Mouse (Mus musculus): ENCODE results near the gene Mafg.
A peak's percentile ranks its signal among the peaks of the same experiment; 100 is the strongest.

The Mafg gene

DNA sequence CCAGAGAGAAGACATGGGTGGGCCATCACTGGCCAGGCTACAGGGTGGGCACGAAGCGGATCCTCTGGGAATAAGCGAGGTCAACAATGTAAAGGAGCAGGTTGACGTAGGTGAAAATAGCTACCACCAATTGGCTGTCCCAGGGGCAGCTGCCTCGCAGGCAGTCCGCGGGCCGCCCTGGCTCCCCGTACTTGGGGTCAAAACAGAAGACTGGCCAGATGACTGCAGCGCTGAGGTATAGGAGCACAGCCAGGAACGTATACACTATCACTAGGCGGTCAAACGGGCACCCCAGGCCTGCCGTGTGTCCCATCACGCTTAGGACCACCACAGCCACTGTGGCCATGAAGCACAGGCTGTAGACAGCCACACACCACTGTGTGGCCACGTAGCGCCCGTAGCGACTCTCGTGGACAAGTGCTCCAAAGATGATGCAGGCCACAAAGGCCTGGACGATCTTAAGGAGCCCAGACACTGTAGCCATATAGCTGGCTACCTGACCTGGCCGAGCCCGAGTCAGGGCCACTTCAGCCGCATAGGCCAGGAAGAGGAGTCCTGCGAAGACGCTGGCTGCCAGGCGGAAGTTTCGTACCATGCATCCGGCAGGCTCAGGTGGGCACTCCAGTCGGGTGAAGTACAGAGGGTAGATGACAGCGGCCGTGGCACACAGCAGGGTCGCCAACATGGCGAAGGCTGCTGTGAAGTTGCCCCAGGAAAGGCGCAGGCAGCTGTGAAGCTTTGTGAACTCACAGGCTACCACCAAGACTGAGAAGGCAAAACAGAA is 13.8 kb upstream of the Mafg start:
- no peak for DNase-seq (ENCODE audit: low spot score in 2 of 2)

DNA sequence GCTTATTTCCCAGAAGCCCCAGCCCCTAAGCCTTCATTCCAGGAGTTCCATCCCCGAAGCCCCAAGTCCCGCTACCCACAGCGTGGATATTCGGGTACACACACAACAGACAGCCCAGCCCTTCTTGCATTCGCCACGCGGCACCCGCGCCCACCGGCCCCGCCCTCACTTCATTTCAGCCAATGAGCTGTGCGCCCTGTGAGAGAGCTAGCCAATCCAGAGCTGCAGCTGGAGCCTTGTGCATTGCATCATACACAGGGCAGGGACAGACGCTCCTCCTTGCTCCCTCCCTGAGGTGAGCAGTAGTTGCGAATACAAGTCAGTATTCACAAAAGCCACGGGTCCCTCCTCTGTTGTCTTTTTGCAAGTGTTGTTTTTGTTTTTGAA is 10.2 kb upstream of the Mafg start, which contains the start of gene Pycr1:
TSS of gene Pycr1 (minus strand) at position 169 of the 387 bp plus-strand sequence.
- DNase-seq (ENCODE audit: low spot score in 2 of 2), result peak; percentile 90

DNA sequence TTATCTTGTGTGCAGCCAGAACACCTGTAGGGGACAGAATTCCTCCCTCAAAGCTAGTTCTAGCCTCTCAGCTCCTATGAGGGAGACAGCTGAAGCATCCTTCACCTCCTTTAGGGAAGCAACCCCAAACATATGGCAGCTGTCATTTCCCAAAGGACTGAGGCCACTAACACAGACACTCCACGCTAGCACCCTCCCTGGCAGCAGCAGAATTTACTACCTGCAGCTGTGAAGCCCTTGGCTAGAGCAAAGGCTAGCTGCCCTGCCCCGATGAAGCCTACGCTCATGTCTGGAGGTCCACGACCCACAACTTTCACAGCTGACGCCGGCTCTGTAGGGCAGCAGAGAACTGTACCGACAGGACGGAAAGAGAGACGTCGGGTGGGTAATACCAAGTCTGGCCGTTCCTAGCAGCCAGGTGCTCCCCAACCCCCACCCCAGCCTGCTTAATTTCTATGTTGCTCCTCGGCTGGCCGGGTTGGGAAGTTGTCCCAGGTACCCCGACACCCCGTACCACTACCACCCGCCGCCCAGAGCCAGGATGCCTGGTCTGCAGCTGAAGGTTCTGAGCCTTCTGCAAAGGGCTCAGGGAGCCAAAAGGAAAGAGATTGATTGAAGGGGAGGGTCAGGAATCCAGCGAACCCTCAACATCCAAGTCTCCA is 9.7 kb upstream of the Mafg start:
- no peak for DNase-seq (ENCODE audit: low spot score in 2 of 2)

DNA sequence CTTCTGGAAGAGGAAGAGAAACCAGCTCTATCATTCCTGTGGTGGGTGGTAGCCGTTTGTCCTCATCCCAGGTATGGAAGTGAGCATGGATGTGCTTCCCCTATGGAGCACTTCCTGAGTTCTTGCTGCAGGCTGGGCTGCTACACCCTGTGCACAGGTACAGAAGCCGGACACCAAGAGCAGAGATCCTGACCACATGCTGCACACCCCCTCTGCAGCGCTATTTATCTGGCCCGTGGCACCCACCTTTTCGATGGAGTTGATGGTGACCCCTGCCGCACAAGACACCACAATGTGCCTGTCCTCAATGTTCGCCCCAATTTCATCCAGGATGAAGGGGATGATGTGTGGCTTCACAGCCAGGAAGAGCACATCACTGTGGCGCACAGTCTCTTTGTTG is 8.5 kb upstream of the Mafg start:
- DNase-seq (ENCODE audit: low spot score in 2 of 2), result no peak

DNA sequence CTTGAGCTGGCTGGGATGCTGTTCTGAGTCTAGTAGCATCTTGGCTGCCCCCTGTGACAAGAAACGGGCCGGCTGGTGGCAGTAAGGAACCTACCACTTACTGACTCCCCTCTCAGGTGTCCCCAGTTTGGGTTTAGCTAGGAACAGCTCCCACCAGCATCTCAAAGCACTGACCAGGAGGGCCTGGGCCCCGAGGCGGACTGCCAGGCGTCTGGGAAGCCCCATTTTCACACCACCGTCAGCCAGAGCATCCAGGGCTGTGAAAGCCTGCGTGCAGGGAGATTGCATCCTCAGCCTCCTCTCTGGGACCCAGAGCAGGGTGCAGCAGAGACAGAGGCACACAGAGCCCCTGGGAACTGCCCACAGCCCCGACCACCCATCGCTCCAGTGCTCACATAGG is 7.9 kb upstream of the Mafg start:
- no peak for DNase-seq (ENCODE audit: low spot score in 2 of 2)

DNA sequence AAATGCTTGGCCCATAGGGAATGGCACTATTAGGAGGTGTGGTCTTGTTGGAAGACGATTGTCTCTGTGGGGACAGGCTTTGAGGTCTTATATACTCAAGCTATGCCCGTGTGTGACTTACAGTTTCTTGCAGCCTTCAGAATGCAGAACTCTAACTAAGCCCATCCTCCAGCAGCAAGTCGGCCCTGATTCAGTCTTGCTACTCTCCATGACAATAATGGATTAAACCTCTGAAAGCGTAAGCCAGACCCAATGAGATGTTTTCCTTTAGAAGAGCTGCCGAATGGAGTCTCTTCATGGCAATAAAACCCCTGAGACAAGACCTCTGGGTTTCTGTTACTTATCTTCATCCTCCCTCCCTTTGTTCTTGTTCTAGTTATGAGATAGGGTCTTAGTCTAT is 1.4 kb upstream of the Mafg start:
- no peak for DNase-seq (ENCODE audit: low spot score in 2 of 2)

DNA sequence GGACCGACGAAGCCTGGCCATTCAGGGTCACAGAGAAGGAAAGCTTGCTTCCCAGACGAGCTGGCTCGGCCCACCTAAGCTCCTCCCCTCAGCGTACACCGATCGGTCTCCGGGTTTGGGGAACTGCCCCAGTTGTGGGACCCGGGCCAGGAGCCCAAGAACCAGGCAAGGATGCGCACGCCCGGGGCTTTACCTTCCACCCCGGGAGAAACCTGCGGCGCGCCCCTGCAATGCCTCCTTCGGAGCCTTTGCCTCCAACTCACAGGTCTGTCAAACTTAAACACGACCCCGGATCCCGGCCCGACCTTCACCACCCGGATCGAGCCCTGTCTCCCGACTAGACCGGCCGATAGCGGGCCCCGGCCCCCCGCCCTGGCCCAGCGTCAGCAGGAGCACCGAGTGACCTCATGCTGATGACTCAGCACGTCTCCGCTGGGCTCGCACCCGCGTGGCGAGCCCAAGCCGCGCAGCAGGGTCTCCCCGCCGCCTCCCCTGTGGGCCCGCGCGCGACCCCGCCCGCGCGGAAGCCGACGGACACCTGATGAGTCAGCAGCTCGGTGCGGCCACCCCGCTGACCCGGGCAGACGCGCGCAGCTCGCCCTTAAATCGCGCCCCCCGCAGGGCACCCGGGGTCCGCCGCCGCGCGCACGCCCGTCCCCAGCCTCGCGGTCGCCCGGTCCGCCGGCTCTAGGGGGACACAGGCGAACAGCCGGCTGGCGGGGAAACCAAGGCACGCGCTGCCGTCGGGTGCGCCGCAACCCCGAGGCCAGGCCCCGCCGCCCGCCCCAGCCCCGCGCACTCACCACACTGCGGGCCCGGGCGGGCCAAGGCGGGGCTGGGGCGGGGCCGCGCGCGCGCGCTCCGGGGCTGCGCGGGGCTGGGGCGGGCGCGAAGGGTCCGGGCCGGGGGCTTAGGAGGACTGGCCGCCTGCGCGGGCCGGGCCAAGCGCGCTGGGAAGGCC is 561 bp downstream of the Mafg start:
- peak; percentile 63 to 72 for DNase-seq (ENCODE audit: low spot score in 2 of 2)

DNA sequence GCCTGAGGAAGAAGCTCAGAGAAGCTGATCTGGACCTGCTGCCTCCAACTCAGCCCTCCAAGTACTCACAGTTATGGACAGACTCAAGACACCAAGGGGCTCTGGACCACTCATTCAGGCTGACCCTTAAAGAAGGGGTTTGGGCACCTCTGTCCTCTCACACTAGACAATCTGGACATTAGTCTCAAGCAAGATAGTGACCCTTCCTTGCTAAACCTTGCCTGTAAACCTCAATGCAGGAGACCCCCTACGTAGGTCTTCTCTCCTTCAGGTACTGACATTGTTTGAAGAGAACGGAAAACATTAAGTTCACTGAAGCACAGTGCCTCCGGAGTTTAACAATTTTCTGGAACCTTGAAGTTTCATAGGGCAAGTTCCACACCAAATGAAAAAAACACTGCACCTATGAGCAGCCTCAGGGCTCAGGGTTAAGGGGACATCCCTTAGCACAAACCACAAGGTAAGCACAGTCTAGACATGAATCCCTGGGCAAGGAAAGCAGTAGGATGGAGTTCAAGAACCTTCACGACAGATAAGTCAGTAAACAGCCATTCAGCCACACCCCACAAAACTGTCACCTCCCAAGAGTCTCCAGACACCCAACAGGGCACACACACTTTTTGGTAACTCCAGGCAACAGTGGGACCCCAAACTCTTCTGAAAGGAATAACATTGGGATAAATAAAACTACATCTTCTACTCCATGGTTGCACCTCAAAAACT is 1.5 kb downstream of the Mafg start:
- DNase-seq (ENCODE audit: low spot score in 2 of 2), result no peak

DNA sequence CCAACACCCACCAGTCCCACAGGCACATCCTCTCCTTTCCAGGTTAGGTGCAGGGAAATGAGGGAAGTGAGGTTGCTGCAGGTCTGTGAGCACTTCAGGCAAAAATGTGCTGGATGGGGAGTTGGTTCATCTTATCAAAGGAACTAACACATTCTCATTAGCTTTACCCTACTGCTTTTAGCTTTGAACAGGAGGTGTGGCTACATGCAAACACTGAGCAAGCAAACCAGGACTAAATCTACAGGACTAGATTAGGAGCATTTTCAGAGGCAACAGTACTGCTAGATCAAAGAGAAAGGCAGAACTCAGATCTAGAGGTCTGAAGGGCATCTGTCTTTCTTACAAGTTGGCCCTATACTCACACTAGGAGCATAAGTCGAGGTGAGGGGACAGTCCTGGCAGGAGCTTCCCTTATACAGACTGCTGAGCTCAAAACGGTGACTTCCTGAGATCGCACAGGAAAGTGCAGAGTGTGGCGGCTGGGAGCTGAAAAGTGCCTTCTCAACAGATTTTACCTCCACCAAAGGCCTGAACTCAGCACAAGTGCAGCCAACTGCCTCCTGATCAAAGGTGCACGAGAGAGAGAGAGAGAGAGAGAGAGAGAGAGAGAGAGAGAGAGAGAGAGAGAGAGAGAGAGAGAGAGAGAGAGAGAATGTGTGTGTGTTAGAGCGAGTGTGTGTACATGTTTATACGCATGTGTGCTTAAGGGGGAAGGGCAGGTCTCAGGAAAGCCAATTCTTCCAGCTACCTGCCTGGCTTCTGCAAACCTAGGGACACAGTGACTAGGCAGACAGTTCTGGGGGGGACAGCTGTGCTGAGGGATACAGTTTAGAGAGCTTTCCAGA is 2.3 kb downstream of the Mafg start:
- DNase-seq (ENCODE audit: low spot score in 2 of 2), result no peak

DNA sequence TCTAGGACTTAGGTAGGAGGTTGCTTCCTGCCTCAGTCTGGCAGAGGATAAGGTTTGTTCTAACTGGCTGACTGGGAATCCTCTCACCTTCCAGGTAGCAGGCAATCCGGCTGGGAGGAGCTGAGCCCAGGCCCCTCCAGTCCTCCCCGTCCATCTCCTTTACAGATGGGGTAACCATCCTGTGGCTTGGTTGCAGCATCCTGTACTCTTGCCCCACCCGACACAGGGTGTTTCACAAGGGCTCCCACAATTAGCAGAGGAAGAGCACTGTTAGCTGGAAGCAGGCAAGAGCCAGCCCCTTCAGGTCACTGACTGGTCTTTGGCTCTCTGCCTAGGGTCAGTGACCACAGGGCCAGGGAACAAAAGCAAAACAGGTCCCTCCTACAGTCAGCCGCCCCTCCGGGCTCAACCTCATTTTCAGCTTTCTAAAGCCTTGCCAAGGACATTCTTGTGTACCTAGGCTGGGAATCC is 3.0 kb downstream of the Mafg start:
- no peak for DNase-seq (ENCODE audit: low spot score in 2 of 2)

DNA sequence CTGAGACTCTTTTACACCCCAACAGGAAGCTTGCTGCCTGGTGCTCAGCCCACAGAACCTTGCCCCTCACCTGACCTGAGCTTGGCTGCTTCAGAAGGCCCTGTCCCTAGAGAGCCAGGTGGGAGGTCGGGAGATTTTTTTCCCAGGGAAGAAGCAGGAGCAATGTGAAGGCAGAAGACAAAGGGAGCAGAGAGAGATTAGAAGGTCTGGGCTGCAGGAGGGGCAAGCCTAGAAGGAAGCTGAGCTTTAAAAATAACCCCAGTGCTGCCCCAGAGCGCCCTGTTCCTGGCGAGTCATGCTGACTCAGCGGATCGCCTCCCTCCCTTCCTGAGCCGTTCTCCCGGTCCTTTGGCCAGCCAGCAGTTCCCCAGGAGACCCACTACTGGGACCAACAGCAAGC is 3.5 kb downstream of the Mafg start:
- DNase-seq (ENCODE audit: low spot score in 2 of 2), result peak in 1 of 2 experiments; percentile 46

DNA sequence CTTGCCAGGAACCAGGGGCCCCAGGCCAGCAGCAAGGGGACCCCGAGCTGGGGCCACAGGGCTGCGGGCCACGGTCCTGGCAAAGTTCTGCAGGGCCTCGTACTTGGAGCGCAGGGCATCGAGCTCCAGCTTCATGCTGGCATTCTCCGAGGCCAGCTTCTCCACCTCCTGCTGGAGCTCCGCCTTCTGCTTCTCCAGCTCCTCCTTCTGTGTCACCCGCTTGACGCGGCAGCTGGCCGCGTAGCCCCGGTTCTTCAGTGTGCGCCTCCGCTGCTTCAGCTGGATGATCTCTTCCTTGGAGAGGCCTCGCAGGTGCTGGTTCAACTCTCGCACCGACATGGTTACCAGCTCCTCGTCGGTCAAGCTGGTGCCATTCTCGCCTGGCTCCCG is 4.1 kb downstream of the Mafg start:
- no peak for DNase-seq (ENCODE audit: low spot score in 2 of 2)

DNA sequence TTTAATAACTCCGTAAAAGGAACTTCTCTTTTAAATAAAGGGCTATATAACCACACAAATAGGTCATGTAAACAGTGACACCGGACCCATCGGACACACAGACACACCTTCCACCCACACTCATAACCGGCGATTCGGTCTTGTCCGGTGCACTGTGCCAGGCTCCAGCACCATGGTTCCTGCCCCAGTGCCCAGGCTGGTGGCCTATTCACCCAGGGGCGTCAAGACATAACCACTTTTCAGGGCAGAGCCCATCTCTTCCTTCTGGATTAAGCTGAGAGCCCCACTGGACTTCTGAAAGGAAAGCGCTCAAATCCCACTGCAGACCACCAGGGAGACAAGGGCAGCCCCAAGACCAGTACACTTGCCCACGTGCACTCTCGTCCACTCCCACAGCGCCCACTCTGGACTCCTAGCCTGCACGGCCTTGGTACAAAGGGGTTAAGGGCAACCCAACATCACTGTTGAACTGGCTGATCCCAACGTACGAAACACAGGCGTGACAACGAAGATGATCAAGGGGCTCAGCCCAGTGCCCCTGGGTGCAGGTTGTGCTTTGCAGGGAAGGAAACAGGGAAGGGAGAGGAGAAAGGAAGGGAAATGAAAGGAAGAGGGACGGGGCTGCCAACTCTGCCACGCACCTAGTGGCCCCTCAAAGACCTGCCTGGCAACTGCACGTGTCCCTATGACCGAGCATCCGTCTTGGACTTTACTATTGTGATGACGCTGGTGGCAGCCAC is 4.6 kb downstream of the Mafg start:
- DNase-seq (ENCODE audit: low spot score in 2 of 2), result no peak

DNA sequence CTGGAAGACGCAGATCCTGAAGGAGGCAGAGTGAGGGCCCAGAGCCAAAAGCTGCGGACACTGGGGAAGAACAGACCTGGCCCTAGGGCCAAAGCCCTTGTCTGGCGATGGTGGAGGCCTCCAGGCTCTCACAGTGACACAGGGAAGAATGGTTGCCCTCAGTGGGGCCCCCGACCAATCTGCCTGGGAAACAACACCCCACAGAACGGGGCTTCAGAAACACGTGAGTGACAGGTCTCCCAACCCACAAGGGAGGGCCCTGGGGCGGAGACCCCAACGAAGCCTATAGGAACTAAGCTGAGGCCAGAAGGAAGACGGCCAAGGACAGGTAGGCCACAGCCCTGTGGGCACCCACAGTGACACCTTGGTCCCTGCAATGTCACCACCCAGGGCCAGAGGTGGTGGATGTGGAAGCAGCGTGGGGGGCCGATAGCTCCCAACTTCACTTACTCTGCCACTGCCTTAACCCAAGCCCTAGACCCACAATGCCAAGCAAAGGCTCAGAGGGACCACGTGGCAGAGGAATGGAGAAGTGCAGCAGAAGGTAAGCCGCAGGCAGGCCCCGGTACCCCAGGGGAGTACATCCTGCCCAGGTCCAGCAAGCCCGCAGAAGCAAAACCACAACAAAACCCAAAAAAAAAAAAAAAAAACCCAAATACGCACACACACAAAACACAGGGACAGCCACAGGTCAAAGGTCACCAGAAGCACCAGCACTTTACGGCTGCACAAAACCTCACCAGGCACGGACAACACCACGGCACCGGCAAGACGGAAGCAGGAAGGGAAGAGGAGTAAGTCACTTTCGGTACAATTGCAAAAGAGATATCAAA is 5.7 kb downstream of the Mafg start:
- no peak for DNase-seq (ENCODE audit: low spot score in 2 of 2)

DNA sequence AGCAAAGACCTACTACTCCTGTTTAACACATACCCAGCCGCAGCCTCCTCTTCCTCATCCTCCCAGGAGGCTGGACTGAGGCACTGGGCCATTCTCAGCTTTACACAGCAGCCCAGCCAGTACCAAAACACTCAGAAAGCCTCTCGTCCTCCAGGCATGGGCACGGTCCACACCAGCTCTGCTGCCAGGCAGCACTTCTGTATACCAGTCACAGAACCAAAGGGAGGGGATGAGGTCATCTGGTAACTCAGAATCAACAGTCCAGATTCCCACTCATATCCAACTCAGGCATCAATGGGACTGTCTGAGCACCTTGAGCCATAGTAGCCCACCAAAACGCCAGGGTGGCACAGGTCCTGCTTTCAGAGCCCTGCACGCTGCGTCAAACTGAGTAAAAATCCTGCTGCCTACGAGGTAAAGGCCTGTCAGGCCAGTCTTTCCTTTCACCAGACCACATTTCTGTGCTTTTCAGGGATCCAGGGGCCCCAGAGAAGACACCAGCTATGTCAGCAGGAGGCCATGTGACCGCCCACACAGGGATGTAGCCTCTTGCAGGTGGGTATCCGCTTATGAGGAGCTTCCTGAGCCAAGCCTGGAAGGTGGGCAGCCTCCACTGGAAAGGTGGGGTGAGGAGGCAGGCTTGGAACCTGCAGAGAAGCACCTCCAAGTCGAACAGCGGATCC is 6.5 kb downstream of the Mafg start:
- DNase-seq (ENCODE audit: low spot score in 2 of 2), result no peak

DNA sequence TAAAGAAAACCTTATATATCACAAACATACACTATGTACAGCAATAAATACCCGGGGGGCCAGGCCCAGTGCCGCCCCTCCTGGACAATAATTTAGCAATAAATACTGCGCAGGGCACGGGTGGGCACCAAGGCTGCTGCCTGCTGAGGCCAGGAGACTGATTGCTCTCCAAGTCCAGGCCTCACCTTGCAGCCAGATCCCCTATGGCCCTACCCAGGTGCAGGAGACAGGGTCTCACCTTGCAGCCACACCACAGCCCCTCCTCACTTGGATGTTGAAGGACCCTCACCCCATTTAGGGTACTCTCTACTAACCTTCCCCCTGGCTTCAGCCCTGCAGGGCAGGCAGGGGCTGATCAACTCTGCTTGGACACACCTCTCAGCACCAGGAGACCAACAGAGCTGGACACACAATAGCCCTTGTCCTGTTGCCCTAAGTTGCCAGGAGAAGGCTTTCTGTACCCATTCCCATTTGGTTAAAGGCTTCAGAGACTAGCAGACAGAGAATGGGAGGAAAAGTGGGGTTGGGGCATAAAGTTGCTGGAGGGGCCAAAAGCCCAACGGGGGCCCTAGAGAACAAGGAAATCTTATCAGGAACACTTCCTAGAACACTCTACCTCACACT is 8.1 kb downstream of the Mafg start, which contains the start of gene Sirt7:
TSS of gene Sirt7 (minus strand) at position 89 of the 624 bp plus-strand sequence.
- DNase-seq (ENCODE audit: low spot score in 2 of 2), result no peak

DNA sequence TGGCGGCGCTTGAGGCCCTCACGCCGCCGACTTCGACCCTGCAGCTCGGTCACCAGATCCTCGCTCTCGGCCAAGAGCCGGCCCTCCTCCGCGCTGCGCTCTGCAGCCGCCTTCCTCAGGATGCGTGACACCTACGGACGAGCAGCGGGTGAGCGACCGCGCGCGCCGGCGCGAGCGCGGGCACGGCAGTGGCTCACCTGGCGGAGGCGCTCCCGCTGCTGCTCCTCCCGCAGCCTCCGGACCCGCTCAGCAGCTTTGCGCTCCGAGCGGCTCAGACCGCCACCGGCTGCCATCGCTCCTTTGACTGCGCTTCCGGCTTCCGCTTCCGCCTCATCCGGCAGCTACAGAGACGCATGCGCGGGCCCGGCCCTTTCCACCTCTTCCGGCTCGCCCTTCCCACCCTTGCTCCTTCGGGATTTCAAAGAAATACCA is 8.7 kb downstream of the Mafg start:
- DNase-seq (ENCODE audit: low spot score in 2 of 2), result peak; percentile 56 to 77
